Mouse (Mus musculus): ENCODE measurements around the gene 4930579G24Rik.

DNA sequence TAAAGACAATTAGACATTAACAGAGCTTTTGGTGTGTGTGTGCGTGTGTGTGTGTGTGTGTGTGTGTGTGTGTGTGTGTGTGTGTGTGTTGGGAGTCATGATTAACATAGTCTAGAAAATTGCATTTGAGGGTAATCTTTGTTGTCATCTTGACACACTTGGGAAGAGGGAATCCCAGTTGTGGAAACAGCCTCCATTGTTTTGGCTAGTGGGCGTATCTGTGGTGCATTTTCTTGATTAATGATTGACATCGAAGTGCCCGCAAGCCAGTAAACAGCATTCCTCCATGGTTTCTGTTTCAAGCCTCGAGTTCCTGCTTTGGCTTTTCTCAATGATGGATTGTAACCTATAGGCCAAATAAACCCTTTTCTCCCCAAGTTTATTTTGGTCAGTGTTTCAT is 27.8 kb downstream of the 4930579G24Rik start:
- TF ChIP-seq POLR2A (IDR thresholded peaks at IDR 0.05; ENCODE audit: extremely low read depth, insufficient read depth, low read length) (no peak), CTCF (IDR thresholded peaks at IDR 0.05; ENCODE audit: extremely low read depth, insufficient read depth, low read length) (no peak)
